Mouse (Mus musculus): ENCODE data around the gene Xxylt1.

DNA sequence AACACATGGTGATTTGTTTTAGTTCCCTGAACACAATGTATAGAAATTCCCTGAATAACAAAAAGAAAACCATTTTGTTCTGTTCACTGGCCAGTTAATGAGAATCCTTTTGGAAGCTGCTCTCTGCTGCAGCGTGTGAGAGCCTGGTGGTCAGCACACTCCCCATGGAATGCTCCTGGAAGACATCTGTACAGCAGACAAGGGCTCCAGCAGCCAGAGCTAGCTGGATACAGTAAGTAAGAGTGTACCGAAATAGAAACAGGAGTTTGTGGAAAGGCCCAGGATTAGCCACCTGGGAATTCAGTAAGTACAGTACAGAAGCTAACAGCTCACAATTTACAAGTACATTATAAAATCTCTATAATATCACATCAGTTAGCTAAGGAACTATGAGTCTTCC is 20.1 kb upstream of the Xxylt1 start:
- TF ChIP-seq CTCF (IDR thresholded peaks at IDR 0.05; ENCODE audit: borderline replicate concordance, extremely low read depth, insufficient read depth, insufficient read length) (no peak), POLR2A (IDR thresholded peaks at IDR 0.05; ENCODE audit: borderline replicate concordance, extremely low read depth, insufficient read depth, insufficient read length, poor library complexity, severe bottlenecking) (no peak)
